Mouse (Mus musculus): ENCODE data around the gene Trim25. TPM values are rescaled to one million over a fixed set of nuclear protein-coding genes. Genes with fewer than 3 reads are reported as not detected.

Gene Trim25
- total and polyA plus RNA-seq, 3 experiments = 22.2 to 43.0 TPM; not detected in 1

- peak overlapping the region; percentile 20; the same call in 1 of the 2 replicates for H3K9ac ChIP-seq (ENCODE audit: control insufficient read depth, low read depth, low read length, poor library complexity, severe bottlenecking)
- no peaks in the 10 kb centered on the region for H3K9me3 ChIP-seq (replicated peaks; ENCODE audit: insufficient read depth, low read length)
- peak overlapping the region in 1 of 2 experiments; percentile 20; a peak in 1 of 4 replicates for H3K4me3 ChIP-seq (ENCODE audit: control insufficient read depth in 1 of 2, insufficient read depth in 1 of 2, low read depth in 2 of 2, low read length in 2 of 2)
- peak overlapping the region; percentile 39 for H3K27ac ChIP-seq (ENCODE audit: control insufficient read depth, low read depth, low read length)
- H3K4me1 ChIP-seq (ENCODE audit: control insufficient read depth in 1 of 2, insufficient read depth in 2 of 2, low read length in 2 of 2) = peaks cover 14 to 43% of the 10 kb centered on the region in 2 experiments
- no peaks in the 10 kb centered on the region for H3K79me2 ChIP-seq (ENCODE audit: control insufficient read depth, insufficient read depth, low read length, poor library complexity)
- TF ChIP-seq POLR2A (IDR thresholded peaks at IDR 0.05; ENCODE audit: control insufficient read depth in 1 of 2, insufficient read depth in 1 of 2, low read depth in 1 of 2, low read length in 2 of 2, poor library complexity in 1 of 2) (no peak), BHLHE40 (IDR thresholded peaks at IDR 0.05; ENCODE audit: borderline replicate concordance, low read depth, low read length) (no peak), TBP (IDR thresholded peaks at IDR 0.05; ENCODE audit: low read depth, low read length) (0 out of 2 replicates have a peak, but pooled peaks have one; percentile 40), ELF1 (IDR thresholded peaks at IDR 0.05; ENCODE audit: low read depth, low read length) (peak; percentile 70), GATA1 (IDR thresholded peaks at IDR 0.05; ENCODE audit: low read depth, low read length) (0 out of 2 replicates have a peak, but pooled peaks have one; percentile 2), HCFC1 (IDR thresholded peaks at IDR 0.05; ENCODE audit: low read depth, low read length) (peak; percentile 63; the same call in 1 of the 2 replicates), GABPA (IDR thresholded peaks at IDR 0.05; ENCODE audit: low read depth, low read length) (no peak), EP300 (IDR thresholded peaks at IDR 0.05; ENCODE audit: low read depth in 1 of 2, low read length in 2 of 2) (peak; percentile 29 to 53; a peak in 2 of 4 replicates), SIN3A (IDR thresholded peaks at IDR 0.05; ENCODE audit: low read length) (peak; percentile 72; the same call in 1 of the 2 replicates), KAT2A (conservative IDR thresholded peaks at IDR 0.05; ENCODE audit: low read depth, low read length) (no peak), NRF1 (IDR thresholded peaks at IDR 0.05; ENCODE audit: insufficient read depth, low read depth, low read length, poor library complexity, severe bottlenecking) (no peak), MXI1 (IDR thresholded peaks at IDR 0.05; ENCODE audit: low read depth, low read length) (peak; percentile 32; the same call in 1 of the 2 replicates), JUND (IDR thresholded peaks at IDR 0.05; ENCODE audit: low read depth, low read length) (no peak), NELFE (IDR thresholded peaks at IDR 0.05; ENCODE audit: low read depth, low read length) (no peak), ETS1 (IDR thresholded peaks at IDR 0.05; ENCODE audit: low read depth, low read length) (peak; percentile 73; the same call in 1 of the 2 replicates), MYC (IDR thresholded peaks at IDR 0.05; ENCODE audit: low read depth, low read length) (no peak), POLR2AphosphoS2 (IDR thresholded peaks at IDR 0.05; ENCODE audit: low read length) (no peak), MAX (IDR thresholded peaks at IDR 0.05; ENCODE audit: low read length) (no peak), MEF2A (IDR thresholded peaks at IDR 0.05; ENCODE audit: extremely low read depth, insufficient replicate concordance, low read depth, low read length, poor library complexity, severe bottlenecking) (peak; percentile 78; the same call in 1 of the 2 replicates)
- no peaks in the 10 kb centered on the region for H3K27me3 ChIP-seq (ENCODE audit: control insufficient read depth in 1 of 2, insufficient read depth in 2 of 2, low read length in 2 of 2)
- peak; percentile 92 for DNase-seq (ENCODE audit: low read depth, low spot score)
- H3K36me3 ChIP-seq (ENCODE audit: control insufficient read depth in 1 of 2, insufficient read depth in 2 of 2, low read length in 2 of 2) = peaks cover 0 to 32% of the 10 kb centered on the region in 2 experiments; a peak in 2 of 4 replicates
These were observed 25.2 kb downstream of the Trim25 start for GRCm38 (mm10) chr11:89024181-89024881.
